Mouse (Mus musculus): ENCODE measurements around the gene Phc3.

Phc3 gene

DNA sequence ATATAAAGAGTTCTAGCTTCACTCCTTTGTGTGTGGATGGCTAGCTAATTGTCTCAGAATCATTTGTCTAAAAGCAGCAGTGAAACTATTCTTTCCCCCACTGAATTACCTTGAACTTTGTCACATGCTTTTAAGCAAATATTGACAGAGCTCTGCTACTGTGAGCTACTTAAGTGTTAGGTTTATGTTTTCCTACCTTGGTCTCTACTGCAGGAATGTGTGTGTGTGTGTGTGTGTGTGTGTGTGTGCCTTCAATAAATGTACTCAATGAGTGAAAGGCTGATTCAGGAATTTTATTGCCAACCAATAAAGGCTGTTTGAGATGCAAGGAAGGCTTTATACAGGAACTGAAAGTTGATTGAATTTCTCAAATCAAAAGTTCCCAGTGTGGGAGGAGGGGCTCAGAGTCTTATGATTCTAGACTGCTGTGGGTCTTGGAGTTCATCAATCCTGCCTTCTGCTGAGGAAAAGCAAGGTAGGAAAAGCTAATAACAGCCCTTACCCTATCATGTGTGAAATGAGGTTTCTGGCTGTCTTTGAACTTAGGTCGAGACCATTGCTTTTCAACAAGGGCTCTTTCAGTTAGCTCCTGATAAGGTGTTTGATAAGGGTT lies 7.9 kb upstream of the Phc3 start:
- no peak for DNase-seq (ENCODE audit: low spot score)

DNA sequence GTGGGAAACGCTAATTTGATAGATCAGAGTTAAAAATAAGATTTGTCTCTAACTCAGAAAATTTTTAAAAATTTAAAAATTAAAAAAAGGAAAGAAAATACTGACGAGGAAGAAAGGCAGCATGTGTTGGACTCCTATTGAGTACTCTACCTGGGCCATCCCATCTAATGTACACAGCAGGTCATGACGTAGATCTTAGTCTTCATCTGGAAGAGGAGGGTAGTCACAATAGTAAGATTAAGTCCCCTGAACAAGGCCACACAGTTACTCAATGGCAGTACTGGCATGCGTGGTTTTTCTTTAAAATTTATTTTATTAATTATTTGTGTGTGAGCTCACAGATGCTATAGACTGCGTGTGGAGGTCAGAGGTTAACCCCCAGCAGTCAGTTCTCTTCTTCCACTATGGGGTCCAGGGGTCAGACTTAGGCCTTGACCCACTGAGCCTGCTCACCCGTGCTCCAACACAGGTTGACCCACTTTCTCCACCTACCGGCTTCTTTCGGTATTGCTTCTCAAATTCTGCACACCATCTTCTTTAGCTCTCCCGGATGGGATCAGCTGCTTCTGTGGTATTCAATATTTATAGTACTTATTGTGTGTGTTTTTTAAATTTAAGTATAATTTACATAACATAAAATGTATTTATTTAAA lies 6.0 kb upstream of the Phc3 start:
- DNase-seq (ENCODE audit: low spot score), result no peak

DNA sequence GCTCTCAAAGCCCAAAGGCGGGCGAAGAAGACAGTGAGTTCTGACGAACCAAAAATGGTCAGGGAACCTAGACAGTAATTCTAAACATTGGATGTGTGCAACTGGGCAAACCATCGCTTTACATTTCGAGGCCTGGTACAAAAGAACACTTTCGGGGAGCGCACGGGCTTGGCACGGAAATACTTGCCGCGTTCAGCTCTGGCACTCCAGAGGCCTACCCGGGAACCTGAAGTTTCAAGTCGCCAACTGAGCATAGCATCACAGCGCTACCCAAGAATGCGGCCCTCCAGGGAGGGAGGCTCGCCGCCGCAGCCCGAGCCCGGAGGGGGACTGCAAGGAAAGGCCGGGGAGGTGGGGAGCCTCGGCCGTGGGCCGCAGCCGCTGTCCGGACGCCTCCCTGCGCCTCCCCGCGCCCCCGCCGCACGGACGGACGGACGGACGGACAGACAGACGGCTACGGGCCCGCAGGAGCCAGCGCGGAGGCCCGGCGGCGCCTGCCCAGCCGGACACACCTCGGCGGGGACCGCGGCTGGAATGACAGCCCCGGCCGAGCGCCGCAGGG lies 603 bp downstream of the Phc3 start:
- no peak for DNase-seq (ENCODE audit: low spot score)

DNA sequence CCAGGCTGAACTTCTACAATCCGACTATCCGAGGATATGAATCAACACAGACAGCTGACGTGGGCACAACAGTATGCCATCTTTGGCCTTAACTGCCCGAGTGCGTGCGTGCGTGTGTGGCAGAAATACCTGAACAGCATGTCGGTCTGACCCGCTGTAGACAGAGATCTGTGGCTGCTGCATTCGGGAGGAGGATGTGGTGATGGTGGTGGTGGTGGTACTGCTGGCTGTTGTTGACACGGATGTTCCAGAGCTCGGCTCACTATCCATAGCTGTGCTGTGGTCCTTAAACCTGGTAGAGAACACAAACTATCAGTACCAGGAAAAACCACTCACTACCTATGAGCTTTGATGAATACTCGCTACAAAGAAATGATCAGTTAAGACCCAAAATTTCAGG lies 3.6 kb downstream of the Phc3 start:
- DNase-seq (ENCODE audit: low spot score), result no peak

DNA sequence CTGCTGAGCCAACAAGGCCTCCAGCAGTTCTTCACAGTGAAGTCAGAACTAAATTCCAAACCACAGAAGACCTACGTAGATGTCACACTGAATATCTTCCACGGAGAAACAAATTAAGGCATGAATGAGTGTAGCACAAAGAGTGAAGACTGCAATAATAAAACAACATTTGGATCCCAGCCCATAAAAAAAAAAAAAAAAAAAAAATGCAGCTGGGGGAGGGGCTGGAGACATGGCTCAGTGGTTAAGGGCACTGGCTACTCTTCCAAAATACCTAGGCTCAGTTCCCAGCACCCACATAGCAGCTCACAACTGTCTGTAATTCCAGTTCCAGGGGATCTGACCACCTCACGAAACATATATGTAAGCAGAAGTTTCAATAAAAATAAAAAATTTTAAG lies 5.0 kb downstream of the Phc3 start:
- DNase-seq (ENCODE audit: low spot score), result no peak

DNA sequence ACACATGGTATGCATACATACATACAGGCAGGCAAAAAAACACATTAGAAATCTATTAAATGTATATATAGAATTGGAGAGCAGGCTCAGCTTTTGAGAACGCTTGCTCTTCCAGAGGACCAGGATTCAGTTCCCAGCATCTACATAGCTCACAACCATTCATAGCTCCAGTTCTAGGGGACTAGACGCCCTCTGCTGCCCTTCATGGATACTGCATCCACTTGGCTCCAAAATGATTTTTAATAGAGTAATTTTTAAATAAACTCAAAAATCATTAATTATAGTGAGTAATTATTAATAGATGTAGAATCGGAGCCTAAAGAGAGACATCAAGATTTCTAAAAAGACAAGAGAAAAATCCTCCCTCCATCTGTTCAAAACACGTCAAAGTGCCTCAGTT lies 6.1 kb downstream of the Phc3 start:
- no peak for DNase-seq (ENCODE audit: low spot score)

DNA sequence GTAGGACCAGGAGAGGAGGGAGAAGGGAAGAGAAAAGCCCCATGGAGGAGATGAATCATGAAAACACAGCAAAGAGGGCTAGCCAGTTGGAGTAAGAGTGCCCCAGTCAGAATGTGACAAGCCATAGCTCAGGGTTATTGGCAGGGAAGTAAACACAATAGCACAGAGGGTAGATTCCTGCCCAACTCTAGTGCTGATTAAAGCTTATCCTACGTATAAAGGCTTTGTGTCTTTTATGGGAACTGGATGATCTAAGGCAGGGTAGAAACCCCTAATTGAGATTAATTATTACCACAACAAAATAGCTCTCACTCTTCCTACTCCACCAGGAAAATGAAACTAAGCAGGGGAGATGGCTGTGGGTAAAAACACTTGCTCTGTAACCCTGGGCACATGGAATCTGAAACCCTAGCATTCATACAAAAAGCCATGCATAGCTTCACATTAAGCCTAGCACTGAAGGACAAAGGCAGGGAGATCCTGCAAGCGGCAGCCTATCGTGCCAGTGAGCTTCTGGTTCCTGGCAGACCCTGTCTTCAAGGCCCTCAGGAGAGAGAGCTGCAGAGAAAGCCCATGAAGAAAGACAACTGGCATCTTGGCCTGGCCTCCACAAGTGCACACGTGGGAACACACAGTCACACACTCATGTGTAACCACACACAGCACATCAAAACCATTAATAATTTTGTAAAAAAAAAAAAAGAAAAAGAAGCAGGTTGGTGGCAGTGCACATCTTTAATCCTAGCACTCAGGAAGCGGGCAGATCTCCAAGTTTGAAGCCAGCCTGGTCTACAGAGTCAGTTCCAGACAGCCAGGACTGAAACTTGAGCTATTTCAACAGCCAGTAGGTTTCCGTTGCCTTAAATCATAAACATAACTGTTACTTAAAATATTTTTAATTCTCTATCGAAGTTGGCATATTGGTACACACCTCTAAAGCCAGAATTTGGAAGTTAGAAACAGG lies 9.1 kb downstream of the Phc3 start:
- no peak for DNase-seq (ENCODE audit: low spot score)

DNA sequence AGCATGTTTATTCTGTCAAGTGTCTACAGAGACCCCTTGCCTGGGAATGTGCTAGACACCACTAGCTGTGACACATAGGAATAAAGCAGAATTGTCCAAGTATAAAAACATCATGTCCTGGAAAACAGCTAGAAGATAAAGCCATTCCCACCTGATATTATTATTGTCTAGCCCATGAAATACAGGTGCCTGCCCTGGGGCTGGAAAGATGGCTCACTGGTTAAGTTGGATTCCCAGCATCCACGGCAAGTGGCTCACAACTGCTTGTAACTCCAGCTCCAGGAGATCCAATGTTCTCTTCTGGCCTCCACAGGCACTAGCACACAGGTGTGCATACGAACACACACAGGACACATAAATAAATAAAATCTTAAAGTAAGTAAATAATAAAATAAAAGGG lies 10.5 kb downstream of the Phc3 start:
- DNase-seq (ENCODE audit: low spot score), result no peak

DNA sequence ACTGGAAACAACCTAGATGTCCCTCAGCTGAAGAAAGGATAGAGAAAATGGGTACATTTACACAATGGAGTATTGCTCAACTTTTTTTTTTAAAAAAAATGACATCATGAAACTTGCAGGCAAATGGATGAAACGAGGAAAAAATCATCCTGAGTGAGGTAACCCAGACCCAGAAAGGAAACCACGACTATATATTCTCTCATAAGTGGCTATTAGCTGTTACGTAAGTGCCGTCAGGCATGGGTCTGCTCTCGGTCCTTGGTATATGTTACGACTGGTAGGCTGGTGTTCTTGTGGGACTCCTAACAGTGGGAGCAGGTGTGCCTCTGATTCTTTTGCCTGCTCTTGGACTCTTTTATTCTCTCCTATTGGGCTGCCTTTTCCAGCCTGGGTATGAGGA lies 12.9 kb downstream of the Phc3 start:
- no peak for DNase-seq (ENCODE audit: low spot score)

DNA sequence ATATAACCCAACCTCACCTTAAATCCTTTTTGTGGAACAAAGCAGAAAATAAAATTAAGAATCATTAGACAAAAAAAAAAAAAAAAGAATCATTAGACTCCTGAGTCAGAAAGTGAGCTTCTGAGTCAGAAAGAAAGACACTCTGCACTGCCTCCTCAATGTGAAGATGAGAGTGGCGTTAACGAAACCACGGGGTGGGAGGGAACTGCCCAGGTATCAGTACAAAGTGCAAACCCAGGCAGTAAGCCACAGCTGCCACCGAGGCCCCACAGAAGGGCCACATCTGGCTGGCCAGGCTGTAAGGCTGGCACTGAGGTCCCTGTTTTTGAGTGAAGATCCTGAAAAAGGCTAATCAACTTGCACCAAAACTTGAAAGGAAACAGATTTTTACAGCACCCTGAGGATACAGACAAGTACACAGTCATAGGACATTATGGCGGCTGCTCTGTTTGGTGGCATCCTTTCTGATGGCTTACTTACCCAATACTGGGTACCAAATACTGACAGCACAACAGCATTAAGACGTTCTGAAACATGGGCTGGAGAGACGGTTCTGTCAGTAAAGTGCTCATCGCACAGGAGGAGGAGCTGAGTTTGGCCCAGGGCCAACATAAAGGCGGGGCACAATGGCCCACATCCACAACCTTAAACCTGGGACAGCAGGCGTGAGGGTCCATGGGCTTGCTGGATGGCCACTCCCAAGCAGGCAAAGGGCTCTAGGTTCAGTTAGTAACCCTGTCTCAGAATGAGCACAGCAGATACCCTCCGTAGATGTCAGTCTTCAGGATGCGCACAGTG lies 16.7 kb downstream of the Phc3 start:
- no peak for DNase-seq (ENCODE audit: low spot score)

DNA sequence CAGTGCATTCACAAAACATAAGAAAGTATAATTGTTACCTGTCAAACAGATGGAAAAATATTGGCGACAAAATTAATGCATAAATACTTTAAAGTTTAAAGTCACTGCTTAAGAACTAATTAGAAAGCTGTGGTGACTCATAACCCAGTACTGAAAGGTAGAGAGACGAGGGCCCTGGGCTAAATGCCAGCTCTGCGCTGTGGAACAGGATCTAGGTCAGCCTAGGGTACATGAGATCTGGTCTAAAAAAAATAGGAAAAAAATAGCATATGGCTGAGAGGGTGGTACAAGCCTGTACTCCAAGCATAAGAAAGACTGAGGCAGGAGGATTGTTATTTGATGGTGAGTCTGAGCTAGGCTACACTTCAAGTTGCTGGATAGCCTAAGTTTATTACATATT lies 17.6 kb downstream of the Phc3 start:
- no peak for DNase-seq (ENCODE audit: low spot score)

DNA sequence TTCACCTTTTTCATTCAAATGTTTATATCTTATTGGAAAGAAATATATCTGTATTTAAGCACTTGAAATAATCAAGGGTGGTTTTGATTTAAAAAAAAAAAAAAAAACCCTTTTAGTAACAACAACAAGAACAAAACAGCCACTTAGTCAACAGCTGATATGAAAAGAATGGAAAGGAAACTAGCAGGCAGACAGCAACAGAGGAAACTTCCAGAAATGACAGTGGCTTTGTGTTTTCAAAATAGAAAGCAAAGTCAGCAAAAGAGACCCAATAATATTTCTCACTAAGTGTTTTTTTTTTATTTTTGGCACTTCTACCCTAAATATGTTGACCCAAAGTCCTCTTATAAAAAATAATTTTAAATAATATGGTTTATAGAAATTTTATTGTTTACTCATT lies 34.8 kb downstream of the Phc3 start:
- DNase-seq (ENCODE audit: low spot score), result no peak

DNA sequence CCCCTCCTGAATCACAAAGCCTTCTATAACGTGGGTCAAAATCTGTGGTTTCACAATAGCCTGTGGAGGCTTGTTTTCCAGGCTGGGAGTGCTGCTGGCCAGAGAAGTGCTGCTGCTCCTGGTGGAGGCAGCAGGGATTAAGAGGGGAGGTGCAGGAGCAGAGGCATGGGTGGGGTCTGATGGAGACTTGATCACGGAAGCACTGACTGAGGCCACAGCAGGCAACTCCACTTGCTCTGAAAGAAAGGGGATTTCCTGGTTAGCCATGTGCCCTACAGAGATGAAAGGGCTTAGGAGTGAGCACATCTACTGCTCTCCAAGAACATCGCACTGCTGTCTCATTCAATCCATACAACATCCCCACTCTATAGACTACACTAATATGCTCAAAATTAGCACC lies 39.4 kb downstream of the Phc3 start:
- no peak for DNase-seq (ENCODE audit: low spot score)

DNA sequence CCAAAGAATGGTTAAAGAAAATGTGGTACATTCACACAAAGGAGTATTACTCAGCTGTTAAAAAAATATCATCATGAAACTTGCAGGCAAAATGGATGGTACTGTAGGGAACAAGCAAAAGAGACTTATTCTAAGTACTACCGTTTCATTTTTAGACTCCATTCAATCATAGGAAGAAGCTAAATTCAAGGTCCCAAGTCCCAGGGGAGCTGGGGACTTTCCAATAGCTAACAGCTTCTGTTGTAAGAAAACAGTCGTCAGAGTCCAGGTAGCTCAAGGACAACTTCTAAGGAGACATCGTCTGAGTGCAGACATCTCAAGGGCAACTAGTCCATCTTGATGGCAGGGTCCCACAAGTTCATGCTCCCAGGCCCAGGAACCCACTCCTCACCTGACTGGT lies 41.6 kb downstream of the Phc3 start:
- DNase-seq (ENCODE audit: low spot score), result no peak

DNA sequence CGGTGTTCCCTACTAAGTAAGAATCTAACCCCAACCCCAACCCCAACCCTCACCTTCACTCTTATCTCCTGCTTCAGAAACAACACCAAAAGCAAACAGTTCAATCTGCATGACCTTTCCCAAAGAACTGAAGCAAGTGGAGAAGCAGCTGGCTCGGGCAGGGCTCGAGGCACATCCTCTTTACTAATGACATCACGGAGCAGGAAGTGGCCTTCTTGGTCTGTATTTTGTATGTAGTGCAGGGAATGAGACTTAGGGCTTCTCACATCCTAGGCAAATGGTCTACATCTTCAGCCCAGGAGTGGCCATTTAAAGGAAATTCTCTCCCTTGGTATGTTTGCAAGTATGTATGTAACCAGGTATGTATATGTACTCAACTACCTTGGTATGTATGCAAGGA lies 52.1 kb downstream of the Phc3 start:
- DNase-seq (ENCODE audit: low spot score), result no peak

DNA sequence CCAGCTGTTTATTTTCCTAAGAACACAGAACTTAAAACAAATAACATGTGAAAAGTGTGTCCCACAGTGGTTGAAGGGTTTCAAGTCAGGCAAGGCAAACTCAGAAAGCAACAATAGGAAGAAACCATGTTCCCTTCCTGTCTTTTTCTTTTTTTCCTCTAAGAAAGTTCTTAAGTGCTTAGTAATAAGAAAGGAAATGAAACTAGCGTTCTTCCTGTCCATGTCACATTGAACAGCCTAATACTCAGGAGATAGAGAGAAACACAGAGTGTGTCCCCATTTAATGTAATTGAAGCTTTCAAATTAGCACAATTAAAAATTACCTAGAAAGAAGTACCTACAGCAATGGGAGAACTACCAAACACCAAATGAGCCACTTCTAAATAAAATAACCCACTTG lies 64.6 kb downstream of the Phc3 start:
- no peak for DNase-seq (ENCODE audit: low spot score)

DNA sequence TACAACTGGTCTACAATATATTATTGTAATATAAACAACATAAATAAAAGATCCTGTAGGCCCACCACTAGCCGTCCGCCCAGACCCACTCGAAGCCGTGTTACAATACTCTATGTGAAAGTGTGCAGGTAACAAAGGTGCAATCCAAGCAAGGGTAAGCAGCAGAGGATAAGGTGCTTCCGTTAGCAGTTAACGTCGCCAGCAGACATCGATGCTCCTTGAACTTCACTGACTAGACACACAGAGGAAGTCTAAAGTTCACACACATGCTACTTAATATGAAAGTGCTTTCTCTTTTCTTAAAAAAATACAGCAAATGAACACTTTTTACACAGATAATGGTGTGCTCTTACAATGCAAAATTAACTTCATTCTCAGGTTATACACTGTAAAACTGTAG lies 69.8 kb downstream of the Phc3 start:
- no peak for DNase-seq (ENCODE audit: low spot score)

DNA sequence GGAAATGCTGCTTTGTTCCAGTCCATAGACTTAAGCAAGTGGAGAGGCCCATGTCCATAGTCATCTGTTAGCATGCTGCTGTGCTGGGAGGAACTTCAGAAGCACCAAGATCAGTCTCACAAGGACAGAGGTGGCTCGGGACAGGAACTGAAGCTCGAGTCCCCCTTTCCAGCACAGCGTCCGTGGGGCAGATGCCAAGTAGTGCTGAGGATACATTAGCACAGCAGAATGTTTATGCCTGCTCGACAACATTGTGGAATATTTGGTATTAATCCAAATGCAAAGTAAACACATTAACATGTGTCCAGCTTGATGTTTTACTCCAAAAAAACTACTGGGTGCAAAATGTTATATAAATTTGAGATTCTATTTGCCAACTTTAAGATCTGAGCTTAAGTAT lies 72.5 kb downstream of the Phc3 start:
- DNase-seq (ENCODE audit: low spot score), result no peak

DNA sequence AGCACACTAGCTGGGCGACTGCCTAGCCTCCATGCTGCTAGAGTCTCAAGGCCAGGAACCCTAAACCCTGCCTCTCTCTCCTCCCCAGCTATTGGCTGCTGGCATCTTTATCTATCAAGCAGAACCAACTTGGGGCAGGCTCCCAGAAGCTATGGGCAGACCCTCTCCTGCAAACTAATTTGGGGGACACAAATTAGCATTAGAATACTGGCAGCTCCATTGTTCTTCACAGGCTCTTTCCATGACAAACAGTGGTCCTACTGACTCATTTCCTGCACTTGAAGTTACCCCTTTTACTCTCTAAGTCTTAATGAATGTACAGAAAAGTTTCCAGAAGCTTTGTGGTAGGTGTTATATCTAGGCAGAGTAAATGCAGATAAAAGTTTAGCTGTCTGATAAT lies 80.2 kb downstream of the Phc3 start:
- DNase-seq (ENCODE audit: low spot score), result no peak

DNA sequence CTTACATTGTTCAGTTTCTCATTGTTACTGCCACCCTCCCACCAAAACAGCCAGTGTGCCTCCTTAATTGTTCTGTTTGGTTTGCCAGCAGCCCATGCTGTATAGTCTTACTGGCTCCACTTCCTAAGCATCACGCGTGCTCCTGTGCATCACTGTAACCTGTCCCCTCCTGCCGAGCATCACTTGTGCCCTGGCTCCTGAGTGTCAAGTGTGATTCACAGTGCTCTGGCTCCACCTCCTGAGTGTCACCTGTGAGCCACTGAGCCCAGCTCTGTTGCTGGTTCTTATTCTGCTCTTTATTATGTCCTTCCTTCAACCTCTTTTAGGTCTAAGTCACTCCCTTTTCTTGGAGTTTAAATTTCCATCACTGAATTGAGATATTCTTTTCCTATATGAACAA lies 81.8 kb downstream of the Phc3 start:
- no peak for DNase-seq (ENCODE audit: low spot score)

DNA sequence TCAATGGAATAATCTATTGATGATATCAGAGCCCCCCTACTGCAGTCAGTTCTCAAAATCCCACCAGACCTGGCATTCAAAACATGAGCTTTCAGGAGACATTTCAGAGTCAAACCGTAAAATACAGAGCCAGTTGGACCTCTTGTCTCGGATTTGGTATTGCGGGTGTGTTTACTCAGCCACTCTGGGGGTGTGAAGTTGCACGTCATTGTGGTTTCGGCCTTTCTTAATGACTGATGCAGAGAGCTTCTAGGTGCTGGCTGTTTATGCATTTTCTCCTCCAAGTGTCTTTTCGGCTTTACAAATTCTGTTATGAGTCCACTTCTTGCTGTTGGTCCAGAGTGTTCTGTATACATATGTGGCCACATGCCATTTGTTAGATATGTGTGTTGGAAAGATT lies 92.5 kb downstream of the Phc3 start:
- DNase-seq (ENCODE audit: low spot score), result no peak

DNA sequence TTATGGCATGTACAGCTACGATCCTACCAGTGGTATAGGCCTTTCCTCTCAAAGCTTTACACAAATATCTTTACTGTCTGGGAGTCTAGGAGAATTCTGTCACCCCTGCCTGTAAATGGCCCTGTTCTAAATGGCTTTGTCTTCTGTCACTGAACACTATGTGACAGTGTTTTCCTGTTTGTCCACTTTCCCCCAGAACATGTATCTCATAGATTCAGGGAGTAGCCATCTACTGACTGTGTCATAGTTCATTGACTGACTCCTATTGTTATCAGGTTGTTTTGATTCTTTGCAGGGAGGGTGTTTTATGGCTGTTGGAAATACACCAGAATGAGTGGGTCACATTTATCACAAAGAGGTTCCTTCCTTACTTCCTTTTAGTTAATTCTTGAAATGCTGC lies 99.2 kb downstream of the Phc3 start:
- no peak for DNase-seq (ENCODE audit: low spot score)

Data from layer of hippocampus, adult 9-10 months (tissue).